Mouse (Mus musculus): ENCODE results near the gene Ntm.

DNA sequence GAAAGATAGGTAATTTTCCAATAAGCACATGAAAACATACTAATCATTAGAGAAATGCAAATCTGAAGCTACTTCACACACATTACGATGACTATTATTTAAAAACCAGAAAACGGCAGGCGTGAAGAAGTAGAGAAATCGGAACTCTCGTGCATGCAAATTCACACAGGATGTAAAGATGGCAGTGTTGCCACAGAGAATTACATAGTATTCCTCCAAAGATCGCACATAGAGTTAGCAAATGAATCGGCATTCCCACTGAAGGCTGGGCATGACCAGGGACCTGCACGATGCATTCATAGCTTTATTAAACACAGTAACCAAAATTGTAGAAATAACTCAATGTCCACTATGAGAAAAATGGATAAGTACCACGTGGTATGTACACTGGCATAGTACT is 158.5 kb downstream of the Ntm start:
- no peak for TF ChIP-seq CTCF (IDR thresholded peaks at IDR 0.05 in 2 of 3, conservative IDR thresholded peaks at IDR 0.05 in 1 of 3; ENCODE audit: control insufficient read depth in 1 of 3, insufficient read depth in 1 of 3, low read depth in 2 of 3, low read length in 3 of 3, poor library complexity in 1 of 3, severe bottlenecking in 1 of 3)
- TF ChIP-seq TBP (IDR thresholded peaks at IDR 0.05; ENCODE audit: low read depth, low read length), result no peak
- no peak for TF ChIP-seq POLR2A (IDR thresholded peaks at IDR 0.05; ENCODE audit: control insufficient read depth in 1 of 2, insufficient read depth in 1 of 2, low read depth in 1 of 2, low read length in 2 of 2, poor library complexity in 1 of 2)
- TF ChIP-seq TAL1 (IDR thresholded peaks at IDR 0.05; ENCODE audit: low read length), result no peak

All from MEL (cell line).